Mouse (Mus musculus): Measurements from ENCODE around the gene Tulp1.

DNA sequence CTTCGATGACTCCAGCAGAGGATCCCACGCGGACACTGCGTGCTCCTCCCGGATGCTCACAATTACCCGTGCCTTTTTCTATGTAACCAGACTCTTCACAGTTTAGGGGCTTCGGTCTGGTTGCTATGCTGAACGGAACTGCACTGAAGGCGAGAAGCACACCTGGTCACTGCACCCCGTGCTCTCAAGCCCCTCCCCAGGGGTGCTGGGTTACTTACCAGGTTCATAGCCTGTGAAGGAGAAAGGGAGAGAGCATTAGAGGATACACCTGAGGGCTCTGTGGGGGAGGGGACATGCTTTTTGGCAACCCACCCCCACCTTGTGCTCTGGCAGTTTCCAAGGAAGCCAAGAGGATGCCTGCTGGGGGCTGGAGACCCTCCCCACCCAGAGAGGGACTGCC, 29.8 kb downstream of the Tulp1 start:
- TF ChIP-seq CTCF (IDR thresholded peaks at IDR 0.05; ENCODE audit: control insufficient read depth, insufficient read depth, insufficient read length) = no peak
- no peak for TF ChIP-seq FOSL1 (IDR thresholded peaks at IDR 0.05; ENCODE audit: insufficient read depth, low read length, poor library complexity, severe bottlenecking)
- TF ChIP-seq MYOG (IDR thresholded peaks at IDR 0.05; ENCODE audit: control insufficient read depth, extremely low read depth, insufficient read length) = no peak
- TF ChIP-seq MYOD1 (IDR thresholded peaks at IDR 0.05; ENCODE audit: control insufficient read depth, insufficient read length, low read depth) = no peak
- TF ChIP-seq MAX (IDR thresholded peaks at IDR 0.05) = no peak
